Mouse (Mus musculus): Measurements from ENCODE around the gene Spaca6. TPM values are rescaled to one million over a fixed set of nuclear protein-coding genes. Genes with fewer than 3 reads are reported as not detected.
"Not testable (repeated sequence)": the region's sequence is repeated elsewhere in the genome, so short reads cannot be mapped to it uniquely, and the experiment has no call there.

The Spaca6 gene
- polyA plus RNA-seq, 1 experiment from 2014 or later, result 18.7 TPM

GRCm38 (mm10) chr17:17843534-17844261 is 16.7 kb downstream of the Spaca6 start:
- H3K9me3 ChIP-seq (ENCODE audit: control insufficient read depth, low read length), result no peaks in the 10 kb centered on the region
- no peak overlapping the region for H3K4me2 ChIP-seq (replicated peaks)
- H3K9ac ChIP-seq, result no peak overlapping the region
- WGBS, result 75% methylated on average over 27 of the region's 27 CpGs
- peaks cover 9% of the 10 kb centered on the region; the same call in 1 of the 2 replicates for H3K4me1 ChIP-seq (replicated peaks; ENCODE audit: control insufficient read depth, insufficient read depth, low read length)
- DNase-seq (ENCODE audit: low spot score), result no peak
- peaks cover 26% of the 10 kb centered on the region for H3K36me3 ChIP-seq (replicated peaks; ENCODE audit: control insufficient read depth, insufficient read depth)
- H3K27me3 ChIP-seq (ENCODE audit: control insufficient read depth, insufficient read depth, low read length), result no peaks in the 10 kb centered on the region
- ATAC-seq (ENCODE audit: low FRiP score), result peak; percentile 43; the same call in 1 of the 2 replicates
- no peak overlapping the region for H3K27ac ChIP-seq
- no peak overlapping the region for H3K4me3 ChIP-seq (replicated peaks; ENCODE audit: low read length)

GRCm38 (mm10) chr17:17844606-17845005 is 17.6 kb downstream of the Spaca6 start:
- H3K9ac ChIP-seq; H3K4me1 ChIP-seq (replicated peaks; ENCODE audit: control insufficient read depth, insufficient read depth, low read length); H3K4me2 ChIP-seq (replicated peaks); DNase-seq (ENCODE audit: low spot score); H3K27ac ChIP-seq; ATAC-seq (ENCODE audit: low FRiP score); H3K27me3 ChIP-seq (ENCODE audit: control insufficient read depth, insufficient read depth, low read length); H3K4me3 ChIP-seq (replicated peaks; ENCODE audit: low read length); H3K9me3 ChIP-seq (ENCODE audit: control insufficient read depth, low read length): not testable (repeated sequence)
- peaks cover 23% of the 10 kb centered on the region for H3K36me3 ChIP-seq (replicated peaks; ENCODE audit: control insufficient read depth, insufficient read depth)
- 82% methylated on average over 3 of the region's 3 CpGs for WGBS

GRCm38 (mm10) chr17:17845187-17846027 is 18.4 kb downstream of the Spaca6 start:
- 71% methylated on average over 10 of the region's 10 CpGs for WGBS
- no peak for ATAC-seq (ENCODE audit: low FRiP score)
- Histone ChIP-seq H3K9me3 (ENCODE audit: control insufficient read depth, low read length) (no peaks in the 10 kb centered on the region), H3K9ac (no peak overlapping the region), H3K27ac (no peak overlapping the region), H3K36me3 (replicated peaks; ENCODE audit: control insufficient read depth, insufficient read depth) (peaks cover 15% of the 10 kb centered on the region), H3K4me1 (replicated peaks; ENCODE audit: control insufficient read depth, insufficient read depth, low read length) (no peaks in the 10 kb centered on the region), H3K4me2 (replicated peaks) (no peak overlapping the region), H3K27me3 (ENCODE audit: control insufficient read depth, insufficient read depth, low read length) (no peaks in the 10 kb centered on the region), H3K4me3 (replicated peaks; ENCODE audit: low read length) (no peak overlapping the region)
- no peak for DNase-seq (ENCODE audit: low spot score)

GRCm38 (mm10) chr17:17848988-17849387 is 22.0 kb downstream of the Spaca6 start:
- Histone ChIP-seq H3K27me3 (ENCODE audit: control insufficient read depth, insufficient read depth, low read length) (no peaks in the 10 kb centered on the region), H3K9me3 (ENCODE audit: control insufficient read depth, low read length) (no peaks in the 10 kb centered on the region), H3K27ac (no peak overlapping the region), H3K4me2 (replicated peaks) (no peak overlapping the region), H3K9ac (no peak overlapping the region), H3K36me3 (replicated peaks; ENCODE audit: control insufficient read depth, insufficient read depth) (no peaks in the 10 kb centered on the region), H3K4me3 (replicated peaks; ENCODE audit: low read length) (no peak overlapping the region), H3K4me1 (replicated peaks; ENCODE audit: control insufficient read depth, insufficient read depth, low read length) (no peaks in the 10 kb centered on the region)
- DNase-seq (ENCODE audit: low spot score) (no peak), ATAC-seq (ENCODE audit: low FRiP score) (no peak)
- WGBS, result 88% methylated on average over 2 of the region's 2 CpGs

GRCm38 (mm10) chr17:17849906-17850712 is 23.2 kb downstream of the Spaca6 start:
- 19% methylated on average over 55 of the region's 55 CpGs for WGBS
- Histone ChIP-seq H3K9ac (peak overlapping the region; percentile 34), H3K27me3 (ENCODE audit: control insufficient read depth, insufficient read depth, low read length) (no peaks in the 10 kb centered on the region), H3K36me3 (replicated peaks; ENCODE audit: control insufficient read depth, insufficient read depth) (no peaks in the 10 kb centered on the region), H3K27ac (no peak overlapping the region), H3K4me3 (replicated peaks; ENCODE audit: low read length) (peak overlapping the region; percentile 24), H3K4me2 (replicated peaks) (peak overlapping the region; percentile 48), H3K4me1 (replicated peaks; ENCODE audit: control insufficient read depth, insufficient read depth, low read length) (no peaks in the 10 kb centered on the region), H3K9me3 (ENCODE audit: control insufficient read depth, low read length) (no peaks in the 10 kb centered on the region)
- ATAC-seq (ENCODE audit: low FRiP score) (peak; percentile 57), DNase-seq (ENCODE audit: low spot score) (no peak)

- H3K27ac ChIP-seq, result no peak within 1 kb of the TSS
- no peaks in the 10 kb centered on the region for H3K27me3 ChIP-seq (ENCODE audit: control insufficient read depth, insufficient read depth, low read length)
- ATAC-seq (ENCODE audit: low FRiP score), result peak; percentile 51; the same call in 1 of the 2 replicates
- no peak within 1 kb of the TSS for H3K4me2 ChIP-seq (replicated peaks)
- no peaks in the 10 kb centered on the region for H3K9me3 ChIP-seq (ENCODE audit: control insufficient read depth, low read length)
- H3K4me1 ChIP-seq (replicated peaks; ENCODE audit: control insufficient read depth, insufficient read depth, low read length), result no peaks in the 10 kb centered on the region
- H3K36me3 ChIP-seq (replicated peaks; ENCODE audit: control insufficient read depth, insufficient read depth), result no peaks in the 10 kb centered on the region
- H3K4me3 ChIP-seq (replicated peaks; ENCODE audit: low read length), result no peak within 1 kb of the TSS
- no peak within 1 kb of the TSS for H3K9ac ChIP-seq
- WGBS, result 68% methylated on average over 8 of the region's 8 CpGs
- no peak for DNase-seq (ENCODE audit: low spot score)
Observed at GRCm38 (mm10) chr17:17855064-17855838, 28.3 kb downstream of the Spaca6 start, which contains the start of gene Has1. Has1 (minus strand) TSS chr17:17855205.

GRCm38 (mm10) chr17:17856612-17857011 is 29.7 kb downstream of the Spaca6 start:
- Histone ChIP-seq H3K27ac (no peak overlapping the region), H3K4me3 (replicated peaks; ENCODE audit: low read length) (no peak overlapping the region), H3K27me3 (ENCODE audit: control insufficient read depth, insufficient read depth, low read length) (no peaks in the 10 kb centered on the region), H3K4me1 (replicated peaks; ENCODE audit: control insufficient read depth, insufficient read depth, low read length) (no peaks in the 10 kb centered on the region), H3K4me2 (replicated peaks) (no peak overlapping the region), H3K36me3 (replicated peaks; ENCODE audit: control insufficient read depth, insufficient read depth) (no peaks in the 10 kb centered on the region), H3K9ac (no peak overlapping the region), H3K9me3 (ENCODE audit: control insufficient read depth, low read length) (no peaks in the 10 kb centered on the region)
- DNase-seq (ENCODE audit: low spot score) (no peak), ATAC-seq (ENCODE audit: low FRiP score) (no peak)
- WGBS, result 81% methylated on average over 1 of the region's 1 CpGs

GRCm38 (mm10) chr17:17857446-17857845 is 30.5 kb downstream of the Spaca6 start:
- Histone ChIP-seq H3K27me3 (ENCODE audit: control insufficient read depth, insufficient read depth, low read length) (no peaks in the 10 kb centered on the region), H3K4me1 (replicated peaks; ENCODE audit: control insufficient read depth, insufficient read depth, low read length) (no peaks in the 10 kb centered on the region), H3K9ac (no peak overlapping the region), H3K9me3 (ENCODE audit: control insufficient read depth, low read length) (no peaks in the 10 kb centered on the region), H3K4me3 (replicated peaks; ENCODE audit: low read length) (no peak overlapping the region), H3K4me2 (replicated peaks) (no peak overlapping the region), H3K36me3 (replicated peaks; ENCODE audit: control insufficient read depth, insufficient read depth) (peaks cover 4% of the 10 kb centered on the region; the same call in 1 of the 2 replicates), H3K27ac (no peak overlapping the region)
- 79% methylated on average over 1 of the region's 1 CpGs for WGBS
- DNase-seq (ENCODE audit: low spot score) (no peak), ATAC-seq (ENCODE audit: low FRiP score) (no peak)
